Mouse (Mus musculus): ENCODE measurements around the gene Eid2. TPM values are rescaled to one million over a fixed set of nuclear protein-coding genes. Genes with fewer than 3 reads are reported as not detected.

Gene Eid2
- polyA plus RNA-seq, 1 experiment from 2014 or later: 10.9 TPM

- no peak overlapping the region for H3K9ac ChIP-seq (ENCODE audit: low read depth, low read length)
- no peak overlapping the region for H3K4me3 ChIP-seq (replicated peaks; ENCODE audit: low read depth, low read length)
- WGBS: 85% methylated on average over 3 of the region's 3 CpGs
- ATAC-seq (replicated peaks; ENCODE audit: low FRiP score, low read depth) (no peak), DNase-seq (ENCODE audit: low spot score) (no peak)
- H3K4me2 ChIP-seq (ENCODE audit: low read length): no peak overlapping the region
- no peaks in the 10 kb centered on the region for H3K27me3 ChIP-seq (ENCODE audit: insufficient read depth, low read length)
- H3K9me3 ChIP-seq (replicated peaks; ENCODE audit: low read length): no peaks in the 10 kb centered on the region
- no peaks in the 10 kb centered on the region for H3K4me1 ChIP-seq (replicated peaks; ENCODE audit: insufficient read depth, low read length)
- TF ChIP-seq CTCF (IDR thresholded peaks at IDR 0.05; ENCODE audit: low read depth): no peak
- H3K36me3 ChIP-seq (ENCODE audit: insufficient read depth, low read length): peaks cover 74% of the 10 kb centered on the region
- H3K27ac ChIP-seq: no peak overlapping the region
These were observed 50.4 kb downstream of the Eid2 start for GRCm38 (mm10) chr7:28318036-28318435.

DNA sequence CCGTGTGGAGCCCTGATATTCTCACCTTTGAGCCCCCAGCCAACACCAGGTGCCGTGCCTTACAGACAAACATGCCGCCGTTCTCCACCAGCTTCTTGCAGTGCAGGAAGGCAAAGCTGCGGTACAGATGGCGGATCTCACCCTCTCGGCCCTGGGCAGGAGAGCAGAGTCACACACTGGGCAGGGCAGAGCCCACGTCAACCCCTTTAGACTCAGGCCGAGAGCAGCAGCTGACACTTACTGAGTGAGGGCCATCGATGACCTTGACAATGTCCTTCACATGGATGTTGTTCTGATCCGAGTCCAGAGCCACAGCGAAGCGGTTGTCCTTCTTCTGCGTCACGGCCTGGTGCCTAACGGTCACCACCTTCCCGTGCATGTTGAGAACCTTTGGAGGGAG, 51.0 kb downstream of the Eid2 start:
- ATAC-seq (replicated peaks; ENCODE audit: low FRiP score, low read depth) (no peak), DNase-seq (ENCODE audit: low spot score) (no peak)
- Histone ChIP-seq H3K27me3 (ENCODE audit: insufficient read depth, low read length) (no peaks in the 10 kb centered on the region), H3K9ac (ENCODE audit: low read depth, low read length) (no peak overlapping the region), H3K9me3 (replicated peaks; ENCODE audit: low read length) (no peaks in the 10 kb centered on the region), H3K4me3 (replicated peaks; ENCODE audit: low read depth, low read length) (no peak overlapping the region), H3K27ac (no peak overlapping the region), H3K4me1 (replicated peaks; ENCODE audit: insufficient read depth, low read length) (no peaks in the 10 kb centered on the region), H3K4me2 (ENCODE audit: low read length) (no peak overlapping the region), H3K36me3 (ENCODE audit: insufficient read depth, low read length) (peaks cover 80% of the 10 kb centered on the region)
- TF ChIP-seq CTCF (IDR thresholded peaks at IDR 0.05; ENCODE audit: low read depth): no peak
- 92% methylated on average over 17 of the region's 17 CpGs for WGBS

Other genes with a start within 250 kb of the Eid2 start
- 229 and 245 TPM in 2 replicates for gene Psmc4, start 217.8 kb upstream of the Eid2 start, polyA plus RNA-seq (2015; fragmentation: Nextera tagmentation; extraction: Ambion mirVana)
- 0.92 and 0.96 TPM in 2 replicates for gene Fcgbp, start 196.6 kb upstream of the Eid2 start, polyA plus RNA-seq (2015; fragmentation: Nextera tagmentation; extraction: Ambion mirVana)
- 0.08 TPM in 2 replicates for gene 9530053A07Rik, start 138.4 kb upstream of the Eid2 start, polyA plus RNA-seq (2015; fragmentation: Nextera tagmentation; extraction: Ambion mirVana)
- gene Fbl, start 98.2 kb upstream of the Eid2 start, polyA plus RNA-seq (2015; fragmentation: Nextera tagmentation; extraction: Ambion mirVana): 111 and 114 TPM in 2 replicates
- 13.1 and 15.0 TPM in 2 replicates for gene Dyrk1b, start 88.4 kb upstream of the Eid2 start, polyA plus RNA-seq (2015; fragmentation: Nextera tagmentation; extraction: Ambion mirVana)
- 13.8 and 15.6 TPM in 2 replicates for gene Eid2b, start 9.9 kb downstream of the Eid2 start, polyA plus RNA-seq (2015; fragmentation: Nextera tagmentation; extraction: Ambion mirVana)
- 0.14 and 0.26 TPM in 2 replicates for gene Selenov, start 23.3 kb downstream of the Eid2 start, polyA plus RNA-seq (2015; fragmentation: Nextera tagmentation; extraction: Ambion mirVana)
- gene Dll3, start 34.4 kb downstream of the Eid2 start, polyA plus RNA-seq (2015; fragmentation: Nextera tagmentation; extraction: Ambion mirVana): 0.43 and 0.45 TPM in 2 replicates
- 117 and 122 TPM in 2 replicates for gene Timm50, start 44.2 kb downstream of the Eid2 start, polyA plus RNA-seq (2015; fragmentation: Nextera tagmentation; extraction: Ambion mirVana)
- gene Supt5, start 70.9 kb downstream of the Eid2 start, polyA plus RNA-seq (2015; fragmentation: Nextera tagmentation; extraction: Ambion mirVana): 53.4 and 59.8 TPM in 2 replicates
- gene Rps16, start 82.8 kb downstream of the Eid2 start, polyA plus RNA-seq (2015; fragmentation: Nextera tagmentation; extraction: Ambion mirVana): 1,088 and 1,198 TPM in 2 replicates
- 29.9 and 33.3 TPM in 2 replicates for gene Plekhg2, start 104.7 kb downstream of the Eid2 start, polyA plus RNA-seq (2015; fragmentation: Nextera tagmentation; extraction: Ambion mirVana)
- gene Zfp36, start 112.4 kb downstream of the Eid2 start, polyA plus RNA-seq (2015; fragmentation: Nextera tagmentation; extraction: Ambion mirVana): 18.6 and 19.6 TPM in 2 replicates
- gene Med29, start 124.8 kb downstream of the Eid2 start, polyA plus RNA-seq (2015; fragmentation: Nextera tagmentation; extraction: Ambion mirVana): 44.6 and 47.8 TPM in 2 replicates
- 60.2 and 70.3 TPM in 2 replicates for gene Paf1, start 125.1 kb downstream of the Eid2 start, polyA plus RNA-seq (2015; fragmentation: Nextera tagmentation; extraction: Ambion mirVana)
- gene Gmfg, start 169.6 kb downstream of the Eid2 start, polyA plus RNA-seq (2015; fragmentation: Nextera tagmentation; extraction: Ambion mirVana): 19.5 and 23.8 TPM in 2 replicates
- 2.1 and 2.8 TPM in 2 replicates for gene Lrfn1, start 184.1 kb downstream of the Eid2 start, polyA plus RNA-seq (2015; fragmentation: Nextera tagmentation; extraction: Ambion mirVana)
- gene Ifnl2, start 242.6 kb downstream of the Eid2 start, polyA plus RNA-seq (2015; fragmentation: Nextera tagmentation; extraction: Ambion mirVana): not detected in 2 replicates